Mouse (Mus musculus) left cerebral cortex, adult 18-20 months (tissue): ENCODE measurements around the gene Actb. TPM values are rescaled to one million over a fixed set of nuclear protein-coding genes. Genes with fewer than 3 reads are reported as not detected.

Source experiments
- DNase-seq, 2 experiments: peaks; one replicate each; pipeline ENCODE4 v3.0.0; 2021 to 2022; ENCODE audit warnings: low spot score in 2 of 2, mixed read lengths in 1 of 2
- total RNA-seq, 2 experiments: library from RNA; stranded (reverse); gene quantifications; 2 replicates each; pipeline ENCODE4 v1.2.3; 2021

The Actb gene
- total RNA-seq, 2 experiments from 2014 or later, result 2,346 to 2,379 TPM

GRCm38 (mm10) chr5:142923781-142924180 is 17.2 kb upstream of the Actb start:
- no peak for DNase-seq

DNA sequence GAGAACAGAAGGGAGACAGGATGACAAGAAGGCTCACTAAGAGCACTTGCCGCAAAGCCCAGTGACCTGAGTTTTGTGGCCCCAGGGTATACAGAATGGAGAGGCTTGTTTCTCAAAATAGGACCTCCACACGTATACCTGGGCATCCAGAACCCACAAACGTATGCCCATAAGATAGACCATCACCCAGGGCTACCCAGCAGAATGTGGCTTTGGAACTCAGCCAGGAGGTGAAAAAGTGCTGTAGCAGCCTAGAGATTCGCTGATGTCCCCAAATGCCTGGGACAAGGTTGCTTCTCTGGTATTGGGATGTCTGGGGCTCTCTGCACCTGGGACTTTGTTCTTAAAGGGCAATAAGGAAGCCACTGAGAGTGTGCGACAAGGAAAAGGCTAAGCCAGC is 15.7 kb upstream of the Actb start:
- DNase-seq, result no peak

- no peak for DNase-seq
Measured at GRCm38 (mm10) chr5:142921074-142921459, 14.5 kb upstream of the Actb start.

DNA sequence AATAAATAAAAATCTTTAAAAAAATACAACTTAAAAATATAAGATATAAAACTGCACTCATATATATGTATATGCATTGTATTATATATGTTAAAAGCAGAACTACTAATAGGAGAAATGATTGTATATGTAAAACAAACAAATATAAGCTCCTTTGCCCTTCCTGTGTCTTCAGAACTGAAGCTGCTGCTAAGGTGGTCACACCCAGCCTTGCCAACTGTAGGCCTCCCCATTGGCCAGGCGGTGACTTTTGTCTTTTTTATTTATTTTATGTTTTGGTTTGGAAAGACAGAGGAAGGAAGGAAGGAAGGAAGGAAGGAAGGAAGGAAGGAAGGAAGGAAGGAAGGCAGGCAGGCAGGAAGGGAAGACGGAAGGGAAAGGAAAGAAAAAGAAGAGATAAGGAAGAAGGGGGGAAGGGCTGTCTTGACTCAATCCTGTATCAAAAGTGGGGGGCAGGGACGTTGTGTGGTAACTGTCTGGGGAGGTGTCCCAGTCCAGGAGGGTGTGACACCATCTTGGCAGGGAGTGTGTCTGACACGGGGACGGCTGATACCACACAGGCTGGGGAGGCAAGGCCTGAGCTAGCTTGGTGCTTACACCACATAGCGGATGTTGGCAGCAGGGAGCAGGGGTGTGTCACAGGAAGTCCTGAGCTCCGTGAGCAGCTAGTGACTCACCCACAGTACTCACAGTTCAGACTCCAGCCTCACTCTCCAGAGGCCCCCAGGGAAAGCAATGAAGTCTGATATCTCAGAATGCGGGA is 13.9 kb upstream of the Actb start:
- DNase-seq, result no peak

DNA sequence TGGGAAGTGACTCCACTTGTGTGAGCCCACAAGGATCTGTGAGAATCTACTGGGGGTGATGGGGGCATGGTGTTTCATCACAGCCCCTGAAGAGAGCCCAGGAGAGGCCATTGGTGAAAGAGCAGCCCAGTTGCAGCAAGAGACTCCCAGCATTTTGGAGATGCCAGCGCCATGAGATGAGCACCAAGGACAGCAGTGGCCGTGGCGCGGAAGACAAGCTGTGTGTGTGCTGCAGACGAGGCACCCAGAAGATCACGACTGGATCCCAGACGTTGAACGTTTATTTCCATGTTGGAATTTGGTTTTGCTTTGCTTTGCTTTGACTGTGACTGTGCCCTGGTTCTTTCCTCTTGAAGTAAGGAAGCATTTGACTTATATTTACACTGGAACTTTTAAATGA is 10.8 kb upstream of the Actb start:
- DNase-seq, result no peak

DNA sequence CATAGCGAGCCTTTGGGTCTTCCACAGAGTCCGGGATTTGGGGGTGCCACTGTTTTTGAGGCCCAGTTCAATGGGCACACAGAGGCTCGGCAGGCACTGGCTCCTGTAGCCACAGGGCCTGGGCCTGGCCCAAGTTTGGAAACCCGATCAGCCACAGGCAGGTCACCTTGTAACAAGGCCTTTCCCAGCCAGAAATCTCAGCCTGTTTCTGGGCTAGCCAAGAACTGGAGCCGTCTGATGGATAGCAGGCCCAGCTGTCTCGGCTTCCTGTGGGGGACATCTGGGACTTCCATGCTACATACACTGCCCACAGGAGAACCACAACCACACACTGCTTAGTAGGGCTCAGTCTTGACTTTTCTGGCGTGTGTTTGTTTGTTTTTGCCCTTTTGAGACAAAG is 10.0 kb upstream of the Actb start:
- DNase-seq, result no peak

- DNase-seq, result no peak
Measured at GRCm38 (mm10) chr5:142915231-142915630, 8.7 kb upstream of the Actb start.

DNA sequence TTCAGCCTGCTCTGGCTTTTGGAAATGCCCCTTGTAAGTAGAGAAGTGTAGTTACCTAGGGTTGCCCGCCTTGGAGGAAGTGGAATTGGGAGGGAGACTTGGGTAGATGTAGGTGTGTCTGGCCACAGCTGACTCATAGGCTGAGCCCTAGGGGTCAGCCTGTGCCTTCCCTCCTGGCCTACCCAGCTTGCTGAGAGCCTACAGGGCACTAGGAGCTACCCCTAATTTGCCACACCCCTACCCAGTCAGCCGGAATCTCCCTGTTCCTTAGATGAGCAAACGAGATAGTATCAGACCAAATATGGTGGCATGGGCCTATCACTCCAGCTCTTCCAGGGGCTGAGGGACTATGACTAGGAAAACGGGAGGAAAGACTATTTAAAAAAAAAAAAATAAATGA is 6.2 kb upstream of the Actb start:
- DNase-seq, result no peak

DNA sequence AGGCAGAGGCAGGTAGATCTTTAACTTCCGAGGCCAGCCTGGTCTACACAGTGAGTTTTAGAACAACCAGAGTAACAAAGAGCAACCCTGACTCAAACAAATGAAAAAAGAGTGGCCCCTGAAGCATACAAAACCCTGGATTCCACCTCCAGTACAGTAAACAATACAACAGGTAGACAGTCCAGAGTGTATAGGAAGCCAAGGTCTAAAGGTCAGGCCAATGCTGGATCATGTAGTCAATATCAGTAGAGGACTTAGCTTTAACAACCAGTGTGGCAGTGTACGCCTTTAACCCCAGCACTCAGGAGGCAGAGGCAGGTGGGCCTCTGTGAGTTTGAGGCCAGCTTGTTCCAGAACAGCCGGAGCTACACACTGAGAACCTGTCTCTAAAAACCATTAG is 5.8 kb upstream of the Actb start:
- DNase-seq, result no peak

DNA sequence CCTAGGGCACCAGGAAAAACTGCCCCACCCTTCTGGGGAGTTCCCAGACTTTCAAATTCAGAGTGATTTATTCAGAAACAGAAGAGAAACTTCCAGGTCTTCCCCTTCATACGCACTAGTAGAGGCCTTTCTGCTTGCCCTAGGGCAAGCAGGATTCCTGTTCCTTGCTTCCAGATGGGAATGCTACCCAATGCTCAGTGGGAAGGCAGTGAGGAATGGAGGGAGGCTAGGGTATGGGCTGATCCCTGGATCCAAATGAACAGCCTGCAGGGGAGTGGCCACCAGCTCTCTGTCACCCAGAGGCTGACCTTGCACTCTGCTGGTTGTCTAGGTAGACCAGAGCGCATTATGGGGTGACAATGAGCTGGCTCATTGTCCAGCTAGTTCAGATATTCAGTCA is 5.1 kb upstream of the Actb start:
- DNase-seq, result no peak

DNA sequence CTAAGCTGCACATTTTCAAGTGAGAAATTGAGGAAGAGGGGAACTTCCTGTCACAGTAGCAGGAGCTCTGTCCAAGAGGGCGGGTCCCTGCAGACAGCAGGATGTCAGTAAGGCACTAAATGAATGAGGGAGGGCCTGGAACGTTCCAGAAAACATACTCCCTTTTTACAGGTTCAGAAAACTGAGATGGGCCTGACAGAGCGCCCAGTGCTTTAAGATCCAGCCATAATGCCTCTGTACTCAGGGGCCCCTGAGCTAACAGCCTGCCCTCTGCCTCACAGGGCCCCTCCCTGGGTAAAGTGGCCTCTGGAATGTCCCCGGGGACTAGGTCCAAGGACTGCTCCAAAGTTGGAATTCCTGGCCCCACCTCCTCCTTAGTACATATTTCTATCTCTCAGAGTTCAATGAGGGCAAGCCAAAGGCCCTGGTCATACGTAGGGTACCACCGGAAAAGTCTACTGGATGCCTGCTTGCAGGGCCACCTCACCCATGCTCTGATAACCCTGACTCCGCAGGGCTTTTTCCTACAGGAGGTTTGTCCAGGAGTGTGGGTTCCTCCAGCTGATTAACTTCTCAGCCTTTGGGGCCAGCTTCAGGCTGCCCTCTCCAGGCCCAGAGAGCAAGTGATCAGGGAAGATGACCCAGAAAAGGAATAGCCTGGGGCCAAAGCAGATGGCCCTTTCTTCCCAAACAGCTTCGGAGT is 3.2 kb upstream of the Actb start:
- DNase-seq, result no peak

DNA sequence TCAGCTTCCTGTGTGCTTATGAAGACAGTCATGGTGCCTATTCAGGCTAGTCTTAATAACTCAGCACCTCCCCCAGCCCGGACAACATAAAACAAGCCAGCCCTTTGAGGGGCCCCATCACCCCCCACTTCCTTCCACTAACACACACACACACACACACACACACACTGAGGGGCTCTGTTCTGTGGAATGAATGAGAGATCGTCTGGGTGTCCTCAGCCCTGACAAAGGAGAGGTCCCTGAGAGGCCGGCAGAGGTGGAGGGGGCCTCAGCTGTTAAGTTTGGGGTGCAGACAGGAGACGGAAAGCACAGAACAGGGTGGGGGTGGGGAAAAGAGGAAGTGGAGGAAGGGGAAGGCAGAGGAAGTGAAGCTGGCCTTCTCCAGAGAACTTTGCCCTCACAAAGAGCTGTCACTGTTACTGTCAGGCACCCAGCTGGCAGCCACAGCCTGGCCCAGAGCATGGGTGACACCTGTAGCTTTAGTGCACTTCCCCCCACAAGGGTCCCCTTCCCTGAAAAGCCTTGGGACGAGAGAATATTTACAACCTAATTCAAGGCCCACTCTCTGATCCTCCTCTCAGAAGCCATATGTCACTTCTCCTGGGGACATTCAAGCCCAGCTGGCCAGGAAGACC is 2.5 kb upstream of the Actb start:
- no peak for DNase-seq

DNA sequence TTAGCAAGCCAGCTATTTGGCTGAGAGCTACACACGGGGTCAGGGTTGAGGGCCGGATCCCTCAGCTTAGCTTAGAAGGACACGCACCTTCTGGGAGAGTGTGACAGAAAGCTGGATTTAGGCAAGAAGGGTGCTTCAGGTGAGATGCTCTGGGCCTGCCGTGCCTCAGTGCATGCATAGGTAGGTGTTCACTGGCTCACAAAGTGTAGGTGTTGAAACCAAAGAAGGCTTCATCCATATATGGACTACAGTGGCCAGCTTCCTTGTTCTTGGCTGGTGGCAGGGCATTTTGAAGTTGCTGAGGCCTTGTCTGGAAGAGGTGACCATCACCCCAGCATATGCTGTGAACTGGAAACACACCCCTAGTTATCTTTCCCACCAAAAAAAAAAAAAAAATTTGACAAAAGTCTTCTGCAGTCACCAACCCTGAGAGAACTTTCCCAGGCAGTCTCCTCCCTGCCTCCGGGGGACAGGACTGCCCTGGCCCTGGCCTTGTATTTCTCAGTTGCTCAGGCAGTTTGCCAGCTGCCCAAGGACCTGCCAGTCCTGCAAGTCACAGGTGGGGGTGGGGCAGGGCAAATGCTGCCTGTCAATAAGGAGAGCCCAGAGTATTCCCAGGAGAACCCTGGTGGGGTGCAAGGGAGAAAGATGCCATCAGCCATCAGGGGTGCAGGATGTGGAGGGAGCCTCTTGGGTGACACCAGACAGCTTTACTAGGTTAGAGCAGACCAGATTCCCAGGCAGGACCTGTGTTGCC is 1.4 kb upstream of the Actb start:
- DNase-seq, result no peak

DNA sequence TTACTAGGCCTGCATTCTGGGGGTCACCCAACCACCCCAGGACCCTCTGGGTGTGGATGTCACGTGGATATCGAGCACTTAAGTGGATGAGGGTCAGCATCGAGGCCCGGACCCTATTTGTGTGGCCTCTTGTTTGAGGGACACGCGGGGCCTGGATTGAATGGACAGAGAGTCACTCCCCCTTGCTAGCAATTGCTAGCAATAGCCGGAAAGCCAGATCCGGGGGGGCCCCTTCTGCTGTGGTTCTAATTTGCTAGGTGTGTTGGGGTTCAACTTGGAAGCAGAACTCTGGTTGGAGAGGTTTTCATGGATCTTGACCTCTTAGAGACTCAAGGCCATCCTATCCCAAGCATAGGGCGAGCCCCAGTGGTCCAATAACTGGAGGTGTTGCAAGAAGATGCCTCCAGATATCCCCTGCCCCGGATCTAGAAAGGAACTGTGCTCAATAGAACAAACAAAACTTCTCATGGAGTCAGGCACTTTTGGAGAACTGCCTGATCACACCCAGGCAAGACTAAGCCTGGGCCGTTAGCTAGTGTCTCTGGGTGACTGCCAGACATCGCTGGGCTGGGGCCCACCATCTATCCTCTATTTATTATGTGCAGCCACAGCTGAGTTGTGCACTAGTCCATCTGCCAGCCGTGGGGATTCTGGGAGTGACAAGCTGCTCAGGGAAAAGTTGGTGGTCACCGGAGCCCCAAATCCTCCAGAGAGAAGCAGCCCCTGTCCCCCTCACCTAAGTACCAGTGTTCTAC is 671 bp upstream of the Actb start:
- DNase-seq, result peak in 1 of 2 experiments; percentile 23

DNA sequence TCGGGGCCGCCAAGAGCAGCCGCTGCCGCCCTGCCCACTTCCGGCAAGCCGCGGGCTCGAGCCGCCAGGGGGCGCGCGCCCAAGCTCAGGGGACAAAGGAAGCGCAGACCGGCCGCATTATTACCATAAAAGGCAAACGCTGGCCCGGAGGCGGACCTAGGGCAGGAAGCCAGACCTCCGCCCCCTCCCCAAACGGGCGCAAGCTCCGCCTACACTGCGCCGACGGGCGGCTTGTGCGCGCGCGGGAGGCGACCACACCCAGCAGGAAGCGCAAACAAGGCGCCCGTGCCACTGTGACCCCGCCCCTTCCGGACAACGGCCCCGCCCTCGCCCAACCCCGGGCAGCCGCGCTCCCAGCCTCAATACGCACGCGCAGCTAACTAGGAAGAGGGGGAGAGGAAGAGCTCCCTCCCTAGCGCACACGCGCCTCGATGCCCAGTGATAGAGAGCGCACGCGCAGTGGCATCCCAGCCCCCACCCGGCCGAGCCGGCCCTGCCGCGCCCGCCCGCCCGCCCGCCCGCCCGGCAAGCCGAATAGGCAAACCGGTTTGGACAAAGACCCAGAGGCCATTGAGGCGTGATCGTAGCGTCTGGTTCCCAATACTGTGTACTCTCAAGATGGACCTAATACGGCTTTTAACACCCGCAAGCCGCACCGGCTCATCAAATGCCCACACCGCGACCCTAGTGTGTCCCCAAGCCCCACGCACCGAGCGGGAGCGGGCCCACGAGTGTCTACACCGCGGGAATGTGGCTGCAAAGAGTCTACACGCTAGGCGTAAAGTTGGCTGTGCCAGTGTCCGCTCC is 626 bp downstream of the Actb start:
- DNase-seq, result peak; percentile 98 to 99

- no peak for DNase-seq
Measured at GRCm38 (mm10) chr5:142905038-142905695, 1.4 kb downstream of the Actb start.

- no peak for DNase-seq
Measured at GRCm38 (mm10) chr5:142904208-142905037, 2.1 kb downstream of the Actb start.

GRCm38 (mm10) chr5:142903470-142904207 is 2.9 kb downstream of the Actb start:
- no peak for DNase-seq
